Mouse (Mus musculus): ENCODE measurements around the gene Farp1. TPM values are rescaled to one million over a fixed set of nuclear protein-coding genes. Genes with fewer than 3 reads are reported as not detected.

Gene Farp1
- polyA plus RNA-seq, 1 experiment from 2014 or later: 35.6 TPM

DNA sequence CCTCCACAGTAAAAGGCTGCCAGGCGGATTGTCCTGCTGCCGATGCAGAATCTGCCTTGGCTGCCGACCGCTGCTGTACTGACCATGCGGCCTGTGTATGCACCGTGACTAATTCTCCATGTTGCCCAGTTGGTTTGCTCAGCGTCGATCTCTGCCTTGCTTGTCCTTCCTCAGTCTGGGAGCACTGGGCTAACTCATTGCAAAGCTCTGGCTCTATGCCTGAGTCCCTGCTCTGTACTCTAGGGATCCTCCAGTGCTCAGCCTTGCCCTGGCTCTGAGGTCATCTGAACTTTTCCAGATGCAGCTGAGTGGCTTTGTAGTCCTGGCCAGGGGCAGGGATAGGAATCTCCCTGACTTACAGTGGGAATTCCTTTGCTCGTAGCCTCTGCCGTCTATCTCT, 24.3 kb downstream of the Farp1 start:
- Histone ChIP-seq H3K27ac (replicated peaks) (no peak overlapping the region), H3K4me3 (no peak overlapping the region), H3K4me1 (peaks cover 58% of the 10 kb centered on the region), H3K4me2 (replicated peaks) (no peak overlapping the region), H3K9ac (replicated peaks) (no peak overlapping the region), H3K9me3 (no peaks in the 10 kb centered on the region), H3K36me3 (no peaks in the 10 kb centered on the region), H3K27me3 (no peaks in the 10 kb centered on the region)
- 49% methylated on average over 10 of the region's 10 CpGs for WGBS
- ATAC-seq (replicated peaks): no peak

DNA sequence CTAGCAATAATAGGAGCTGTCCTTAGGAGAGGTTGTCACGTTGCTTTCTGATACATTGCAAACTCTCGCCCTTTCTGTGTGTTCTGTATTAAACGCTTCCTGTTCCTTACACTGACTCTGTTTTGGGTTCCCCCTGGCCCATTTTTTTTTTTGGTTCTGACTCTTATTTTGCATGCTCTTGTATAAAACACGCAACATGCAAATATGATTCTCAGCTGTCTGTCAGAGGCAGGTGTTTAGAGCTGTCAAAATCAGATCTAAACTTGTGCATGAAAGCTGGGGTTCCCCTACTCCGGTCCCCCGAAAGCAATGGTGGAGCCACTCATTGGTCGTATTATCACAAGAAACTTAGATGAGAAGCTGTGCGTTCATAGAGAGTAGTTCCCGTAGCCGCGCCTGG, 25.5 kb downstream of the Farp1 start:
- Histone ChIP-seq H3K4me2 (replicated peaks) (no peak overlapping the region), H3K4me1 (peaks cover 63% of the 10 kb centered on the region), H3K27me3 (no peaks in the 10 kb centered on the region), H3K9me3 (no peaks in the 10 kb centered on the region), H3K27ac (replicated peaks) (peak overlapping the region; percentile 9; the same call in 1 of the 2 replicates), H3K36me3 (no peaks in the 10 kb centered on the region), H3K9ac (replicated peaks) (no peak overlapping the region), H3K4me3 (no peak overlapping the region)
- WGBS: 56% methylated on average over 11 of the region's 11 CpGs
- ATAC-seq (replicated peaks): no peak

GRCm38 (mm10) chr14:121061686-121062085, 26.7 kb downstream of the Farp1 start:
- Histone ChIP-seq H3K4me1 (peaks cover 57% of the 10 kb centered on the region), H3K4me3 (no peak overlapping the region), H3K9me3 (no peaks in the 10 kb centered on the region), H3K4me2 (replicated peaks) (no peak overlapping the region), H3K27ac (replicated peaks) (peak overlapping the region; percentile 93), H3K36me3 (peaks cover 4% of the 10 kb centered on the region; the same call in 1 of the 2 replicates), H3K9ac (replicated peaks) (peak overlapping the region; percentile 26; the same call in 1 of the 2 replicates), H3K27me3 (no peaks in the 10 kb centered on the region)
- ATAC-seq (replicated peaks): peak; percentile 9
- 57% methylated on average over 4 of the region's 4 CpGs for WGBS

DNA sequence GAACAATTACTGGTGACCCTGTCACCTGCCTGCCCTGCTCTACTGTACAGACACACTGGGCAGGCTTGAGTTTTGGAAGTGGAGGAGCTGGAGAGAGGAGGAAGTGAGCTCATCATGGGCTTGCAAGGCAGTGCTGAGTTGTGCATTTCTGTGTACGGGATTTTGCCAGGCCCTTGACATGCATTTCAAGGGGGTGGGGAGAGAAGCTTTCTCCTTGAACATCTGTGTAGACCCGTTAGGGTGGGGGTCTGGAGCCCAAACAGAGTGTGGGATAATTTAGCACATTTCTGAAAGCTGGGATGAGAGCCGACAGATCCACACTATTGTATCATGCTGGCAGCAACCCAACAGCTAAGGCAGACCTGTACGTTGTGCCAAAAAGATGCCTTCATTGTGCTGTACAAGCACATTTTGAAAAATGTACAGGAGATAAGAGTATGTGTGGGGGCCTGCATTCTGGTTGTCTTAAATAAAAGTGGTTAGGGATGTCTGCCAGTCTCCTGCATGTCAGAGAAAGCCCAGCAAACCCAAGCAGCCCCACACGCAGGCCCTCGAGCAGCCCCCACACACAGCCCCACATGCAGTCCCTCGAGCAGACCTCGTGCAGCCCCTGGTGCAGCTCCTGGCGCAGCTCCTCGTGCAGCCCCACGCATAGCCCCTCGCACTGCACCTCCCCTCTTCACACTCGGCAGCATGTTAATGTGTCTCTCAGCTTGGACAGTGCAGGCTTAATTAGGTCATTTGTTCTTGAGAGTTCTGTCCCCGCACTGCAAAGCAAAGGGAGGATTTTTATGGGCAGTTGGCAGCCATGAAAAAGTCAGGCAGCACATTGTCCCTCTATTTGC, 27.5 kb downstream of the Farp1 start:
- peak; percentile 90 for ATAC-seq (replicated peaks)
- WGBS: 1% methylated on average over 14 of the region's 14 CpGs
- H3K27me3 ChIP-seq: no peaks in the 10 kb centered on the region
- H3K27ac ChIP-seq (replicated peaks): peak overlapping the region; percentile 93
- H3K36me3 ChIP-seq: peaks cover 4% of the 10 kb centered on the region; the same call in 1 of the 2 replicates
- no peak overlapping the region for H3K4me3 ChIP-seq
- H3K9me3 ChIP-seq: no peaks in the 10 kb centered on the region
- H3K4me1 ChIP-seq: peaks cover 57% of the 10 kb centered on the region
- H3K4me2 ChIP-seq (replicated peaks): peak overlapping the region; percentile 24
- H3K9ac ChIP-seq (replicated peaks): peak overlapping the region; percentile 26

GRCm38 (mm10) chr14:121064726-121065125, 29.7 kb downstream of the Farp1 start:
- Histone ChIP-seq H3K27me3 (no peaks in the 10 kb centered on the region), H3K9me3 (no peaks in the 10 kb centered on the region), H3K36me3 (peaks cover 4% of the 10 kb centered on the region; the same call in 1 of the 2 replicates), H3K4me3 (no peak overlapping the region), H3K27ac (replicated peaks) (0 out of 2 replicates have a peak overlapping the region, but pooled peaks have one; percentile 0), H3K4me2 (replicated peaks) (no peak overlapping the region), H3K4me1 (peaks cover 48% of the 10 kb centered on the region), H3K9ac (replicated peaks) (no peak overlapping the region)
- no peak for ATAC-seq (replicated peaks)
- 14% methylated on average over 1 of the region's 1 CpGs for WGBS

DNA sequence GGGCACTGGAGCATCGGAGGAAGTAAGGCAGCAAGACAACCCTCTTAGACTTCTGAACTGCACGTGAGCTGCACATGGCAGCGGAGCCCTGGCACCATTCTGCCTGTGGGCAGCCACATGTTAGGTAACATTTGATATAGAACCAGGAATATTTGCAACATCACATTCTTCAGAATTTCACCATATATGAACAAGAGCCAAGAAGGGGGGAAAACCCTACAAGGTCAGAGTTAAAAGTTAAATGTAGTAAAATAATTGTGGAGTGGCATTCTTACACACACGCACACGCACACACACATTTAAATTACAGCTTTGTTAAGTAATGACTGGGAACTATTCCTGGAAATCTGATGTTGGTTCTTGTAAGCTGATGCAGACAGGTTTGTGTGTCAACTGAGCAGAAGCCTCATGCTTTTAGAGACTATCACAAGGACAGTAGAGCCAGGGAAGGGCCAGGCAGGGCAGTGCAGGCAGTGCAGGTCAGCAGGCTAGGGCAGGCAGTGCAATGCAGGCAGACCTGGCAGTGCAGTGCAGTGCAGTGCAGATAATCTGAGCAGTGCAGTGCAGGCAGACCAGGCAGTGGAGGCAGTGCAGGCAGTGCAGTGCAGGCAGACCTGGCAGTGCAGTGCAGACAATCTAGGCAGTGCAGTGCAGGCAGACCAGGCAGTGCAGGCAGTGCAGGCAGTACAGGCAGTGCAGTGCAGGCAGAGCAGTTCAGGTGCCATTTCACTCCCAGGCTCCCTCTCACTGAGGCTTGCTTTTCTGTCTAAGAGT, 38.3 kb downstream of the Farp1 start:
- Histone ChIP-seq H3K27me3 (no peaks in the 10 kb centered on the region), H3K4me1 (no peaks in the 10 kb centered on the region; the same call in 1 of the 2 replicates), H3K4me2 (replicated peaks) (no peak overlapping the region), H3K4me3 (no peak overlapping the region), H3K9me3 (no peaks in the 10 kb centered on the region), H3K36me3 (no peaks in the 10 kb centered on the region), H3K27ac (replicated peaks) (peak overlapping the region; percentile 71), H3K9ac (replicated peaks) (no peak overlapping the region)
- 95% methylated on average over 5 of the region's 5 CpGs for WGBS
- ATAC-seq (replicated peaks): peak; percentile 73

GRCm38 (mm10) chr14:121074197-121074734, 39.3 kb downstream of the Farp1 start:
- peak; percentile 58 for ATAC-seq (replicated peaks)
- no peaks in the 10 kb centered on the region; the same call in 1 of the 2 replicates for H3K4me1 ChIP-seq
- no peaks in the 10 kb centered on the region for H3K36me3 ChIP-seq
- H3K9ac ChIP-seq (replicated peaks): no peak overlapping the region
- peak overlapping the region; percentile 20; the same call in 1 of the 2 replicates for H3K27ac ChIP-seq (replicated peaks)
- H3K4me2 ChIP-seq (replicated peaks): no peak overlapping the region
- WGBS: 78% methylated on average over 2 of the region's 2 CpGs
- H3K4me3 ChIP-seq: no peak overlapping the region
- H3K9me3 ChIP-seq: no peaks in the 10 kb centered on the region
- no peaks in the 10 kb centered on the region for H3K27me3 ChIP-seq

DNA sequence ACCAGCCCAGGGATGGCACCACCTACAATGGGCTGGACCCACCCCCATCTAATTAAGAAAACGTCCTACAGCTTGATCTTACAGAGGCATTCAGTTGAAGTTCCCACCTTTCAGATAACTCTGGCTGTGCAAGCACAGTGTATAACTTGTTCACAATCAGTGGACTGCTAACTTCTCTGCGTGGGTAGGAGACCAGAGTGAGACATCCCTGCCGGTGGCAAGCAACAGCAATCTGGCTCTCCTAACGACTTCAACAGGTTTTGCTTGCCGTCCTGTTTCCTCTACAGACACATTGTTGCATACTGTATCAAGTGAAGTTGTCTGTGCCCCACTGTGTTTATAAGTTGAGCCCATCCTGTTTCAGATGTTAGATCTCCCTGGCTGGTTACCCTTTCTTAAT, 45.7 kb downstream of the Farp1 start:
- Histone ChIP-seq H3K9me3 (no peaks in the 10 kb centered on the region), H3K4me1 (peaks cover 12% of the 10 kb centered on the region), H3K4me3 (no peak overlapping the region), H3K4me2 (replicated peaks) (no peak overlapping the region), H3K27me3 (no peaks in the 10 kb centered on the region), H3K9ac (replicated peaks) (no peak overlapping the region), H3K36me3 (no peaks in the 10 kb centered on the region), H3K27ac (replicated peaks) (no peak overlapping the region)
- no peak for ATAC-seq (replicated peaks)
- 69% methylated on average over 5 of the region's 5 CpGs for WGBS

DNA sequence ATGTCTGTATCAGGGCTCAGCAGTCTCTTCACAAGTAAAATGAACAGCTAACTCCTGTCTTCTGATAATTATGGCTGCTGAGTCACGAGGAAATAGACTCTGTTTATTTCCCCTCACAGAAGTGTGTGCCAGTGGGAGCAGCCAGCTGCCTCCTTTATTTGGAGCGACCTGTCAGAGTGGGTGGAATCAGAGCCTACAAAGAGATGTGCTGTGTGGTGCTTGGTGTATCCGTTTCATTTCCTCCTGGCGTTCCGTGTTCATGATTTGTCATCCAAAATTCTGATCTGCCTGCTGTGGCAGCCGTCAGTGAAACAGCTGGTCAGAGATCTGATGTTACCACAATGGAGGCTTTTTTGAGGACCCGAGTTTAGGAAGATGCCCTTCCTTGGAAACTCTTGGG, 47.3 kb downstream of the Farp1 start:
- 43% methylated on average over 7 of the region's 7 CpGs for WGBS
- H3K36me3 ChIP-seq: no peaks in the 10 kb centered on the region
- no peak overlapping the region for H3K4me2 ChIP-seq (replicated peaks)
- H3K9ac ChIP-seq (replicated peaks): no peak overlapping the region
- H3K27me3 ChIP-seq: no peaks in the 10 kb centered on the region
- peaks cover 12% of the 10 kb centered on the region for H3K4me1 ChIP-seq
- H3K27ac ChIP-seq (replicated peaks): peak overlapping the region; percentile 83
- no peaks in the 10 kb centered on the region for H3K9me3 ChIP-seq
- peak; percentile 84 for ATAC-seq (replicated peaks)
- H3K4me3 ChIP-seq: no peak overlapping the region

DNA sequence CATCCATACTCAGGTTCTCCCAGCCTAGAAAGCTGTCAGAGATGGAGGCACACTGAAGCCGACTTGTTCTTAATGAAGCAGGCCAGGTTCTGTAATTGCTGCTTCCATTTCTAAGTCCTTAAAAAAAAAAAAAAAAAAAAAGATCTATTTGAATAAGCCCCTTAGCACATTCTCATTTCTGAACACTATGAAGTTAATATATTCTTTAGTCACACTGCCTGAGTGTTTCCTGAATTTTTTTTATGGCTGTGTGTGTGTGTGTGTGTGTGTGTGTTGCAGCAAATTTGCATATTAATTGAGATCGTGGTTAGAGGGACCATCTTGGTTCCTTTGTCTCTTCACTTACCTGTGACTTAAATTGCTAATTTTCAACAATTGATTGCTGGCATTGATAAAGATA, 47.8 kb downstream of the Farp1 start:
- Histone ChIP-seq H3K4me1 (peaks cover 12% of the 10 kb centered on the region), H3K9ac (replicated peaks) (no peak overlapping the region), H3K27me3 (no peaks in the 10 kb centered on the region), H3K4me3 (no peak overlapping the region), H3K4me2 (replicated peaks) (no peak overlapping the region), H3K9me3 (no peaks in the 10 kb centered on the region), H3K36me3 (no peaks in the 10 kb centered on the region), H3K27ac (replicated peaks) (peak overlapping the region; percentile 83)
- WGBS: 32% methylated on average over 2 of the region's 2 CpGs
- no peak for ATAC-seq (replicated peaks)

- Histone ChIP-seq H3K9me3 (no peaks in the 10 kb centered on the region), H3K4me1 (peaks cover 12% of the 10 kb centered on the region), H3K4me3 (no peak overlapping the region), H3K27me3 (no peaks in the 10 kb centered on the region), H3K9ac (replicated peaks) (no peak overlapping the region), H3K36me3 (no peaks in the 10 kb centered on the region), H3K4me2 (replicated peaks) (no peak overlapping the region), H3K27ac (replicated peaks) (peak overlapping the region; percentile 31; the same call in 1 of the 2 replicates)
- WGBS: 85% methylated on average over 3 of the region's 3 CpGs
- no peak for ATAC-seq (replicated peaks)
Measured at GRCm38 (mm10) chr14:121083352-121083751, 48.4 kb downstream of the Farp1 start.

- no peak for ATAC-seq (replicated peaks)
- Histone ChIP-seq H3K27ac (replicated peaks) (no peak overlapping the region), H3K4me3 (no peak overlapping the region), H3K27me3 (no peaks in the 10 kb centered on the region), H3K9ac (replicated peaks) (no peak overlapping the region), H3K4me2 (replicated peaks) (no peak overlapping the region), H3K9me3 (no peaks in the 10 kb centered on the region), H3K36me3 (peaks cover 5% of the 10 kb centered on the region; the same call in 1 of the 2 replicates), H3K4me1 (no peaks in the 10 kb centered on the region)
- 59% methylated on average over 9 of the region's 9 CpGs for WGBS
Measured at GRCm38 (mm10) chr14:121092517-121092916, 57.5 kb downstream of the Farp1 start.

All from forebrain, embryonic 15.5 days (tissue).